8 mouse cellular contexts compared by ENCODE assay signal in the genomic region with DNA sequence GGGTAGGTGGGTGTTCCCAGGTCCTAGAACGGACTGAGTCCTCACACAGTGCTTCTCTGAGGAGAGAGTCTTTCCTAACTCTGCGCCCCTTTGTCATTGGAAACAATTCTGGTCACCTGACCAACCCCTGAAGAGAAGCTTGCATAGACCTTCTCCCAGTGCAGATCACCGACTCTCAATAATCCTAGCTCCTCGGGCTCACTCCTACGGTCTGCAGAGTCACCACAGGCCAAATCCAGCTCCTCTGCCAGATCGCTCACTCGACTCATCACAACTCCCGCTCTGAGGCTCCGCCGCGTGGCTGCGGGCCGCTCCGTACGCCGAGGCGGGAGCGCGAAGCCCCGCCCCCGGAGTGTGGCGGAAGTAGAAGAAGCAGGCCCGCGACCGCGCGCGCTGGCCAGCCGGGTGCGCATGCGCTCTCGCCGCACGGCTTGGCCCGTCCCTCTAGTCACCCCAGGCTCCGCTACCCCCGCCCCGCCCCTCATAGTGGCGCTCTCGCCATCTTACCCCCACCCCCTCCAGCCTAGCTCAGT. TPM values are rescaled to one million over a fixed set of nuclear protein-coding genes. Genes with fewer than 3 reads are reported as not detected.
DNase-seq lines count a peak whose midpoint lies in the region; ATAC-seq lines count a peak whose summit lies in the region.

TSS of gene Supt3 (plus strand) at position 415 of the 533 bp plus-strand sequence.

- no peaks in the 10 kb centered on the region for H3K36me3 ChIP-seq in intestine, embryonic 14.5 days (ENCODE audit: control insufficient read depth, insufficient read depth, low read length)

- H3K27me3 ChIP-seq in intestine, embryonic 14.5 days (replicated peaks; ENCODE audit: control insufficient read depth, insufficient read depth, low read length), result no peaks in the 10 kb centered on the region

- intact Hi-C loops in gastrocnemius, postnatal 14 days (cut with DNase I; ENCODE audit: low total_unique reads), result no loop called here
- intact Hi-C loops in left cerebral cortex, postnatal 14 days (cut with DNase I), result no loop called here

- no peaks in the 10 kb centered on the region for H3K9me3 ChIP-seq in intestine, embryonic 14.5 days (ENCODE audit: control insufficient read depth, low read length)

- peaks cover 6% of the 10 kb centered on the region; the same call in 1 of the 2 replicates for H3K4me1 ChIP-seq in intestine, embryonic 14.5 days (replicated peaks; ENCODE audit: control insufficient read depth, insufficient read depth, low read length)

- H3K4me2 ChIP-seq in intestine, embryonic 14.5 days (ENCODE audit: low read length), result peak within 1 kb of the TSS; percentile 69

- peak within 1 kb of the TSS; percentile 84 for H3K4me3 ChIP-seq in intestine, embryonic 14.5 days (ENCODE audit: low read depth, low read length)

- ATAC-seq in intestine, embryonic 14.5 days (replicated peaks; ENCODE audit: low FRiP score, low TSS enrichment, low read depth), result peak; percentile 98

- WGBS in intestine, embryonic 14.5 days, result under 1% methylated on average over 38 of the region's 40 CpGs

- H3K27ac ChIP-seq in intestine, embryonic 14.5 days (ENCODE audit: low read depth), result peak within 1 kb of the TSS; percentile 88

- H3K9ac ChIP-seq in intestine, embryonic 14.5 days (ENCODE audit: low read length), result peak within 1 kb of the TSS; percentile 93

- peak; percentile 98 to 99 for DNase-seq in adrenal gland, adult (ENCODE audit: inconsistent age in 2 of 2, low spot score in 1 of 2)
- DNase-seq in embryo, embryonic 10.5 days (ENCODE audit: low spot score), result peak; percentile 96
- peak; percentile 95 for DNase-seq in gastrocnemius, postnatal 14 days
- DNase-seq in intestine, embryonic 14.5 days (ENCODE audit: low spot score), result peak; percentile 98
- DNase-seq in left cerebral cortex, postnatal 14 days (ENCODE audit: low spot score in 2 of 2), result peak; percentile 96 to 97
- DNase-seq in mesoderm, embryonic 11.5 days (ENCODE audit: low read depth, low spot score), result peak; percentile 98
- DNase-seq in right cerebral cortex, postnatal 36 days (ENCODE audit: low spot score in 2 of 2), result peak; percentile 94 to 95
- peak; percentile 93 for DNase-seq in yolk sac, embryonic 10.5 days (ENCODE audit: low spot score)

RNA-seq across cellular contexts. Expression of gene Supt3, which starts in this region (rescaled TPM):
- 1 to 10 TPM; 7.6 to 8.1 TPM for total RNA-seq in gastrocnemius, postnatal 14 days (2021)
- 18.8 and 20.6 TPM in 2 replicates for polyA plus RNA-seq in intestine, embryonic 14.5 days (2014; fragmentation: Nextera tagmentation; extraction: Ambion mirVana)
- total RNA-seq in left cerebral cortex, postnatal 14 days (2021), result 10 to 100 TPM; 12.6 to 13.6 TPM

Comparison
In these comparisons a context has a peak if more than half of its experiments do, and no peak if none do; other contexts are left out.
1. Peak in every context shown above with its lines: DNase-seq, ATAC-seq, H3K4me3 ChIP-seq and H3K27ac ChIP-seq.